Mouse (Mus musculus): ENCODE measurements around the gene Map4k3. TPM values are rescaled to one million over a fixed set of nuclear protein-coding genes. Genes with fewer than 3 reads are reported as not detected.
A peak's percentile ranks its signal among the peaks of the same experiment; 100 is the strongest.

Gene Map4k3
- total and polyA plus RNA-seq, 3 experiments: 12.8 to 24.7 (median 24.4) TPM

DNA sequence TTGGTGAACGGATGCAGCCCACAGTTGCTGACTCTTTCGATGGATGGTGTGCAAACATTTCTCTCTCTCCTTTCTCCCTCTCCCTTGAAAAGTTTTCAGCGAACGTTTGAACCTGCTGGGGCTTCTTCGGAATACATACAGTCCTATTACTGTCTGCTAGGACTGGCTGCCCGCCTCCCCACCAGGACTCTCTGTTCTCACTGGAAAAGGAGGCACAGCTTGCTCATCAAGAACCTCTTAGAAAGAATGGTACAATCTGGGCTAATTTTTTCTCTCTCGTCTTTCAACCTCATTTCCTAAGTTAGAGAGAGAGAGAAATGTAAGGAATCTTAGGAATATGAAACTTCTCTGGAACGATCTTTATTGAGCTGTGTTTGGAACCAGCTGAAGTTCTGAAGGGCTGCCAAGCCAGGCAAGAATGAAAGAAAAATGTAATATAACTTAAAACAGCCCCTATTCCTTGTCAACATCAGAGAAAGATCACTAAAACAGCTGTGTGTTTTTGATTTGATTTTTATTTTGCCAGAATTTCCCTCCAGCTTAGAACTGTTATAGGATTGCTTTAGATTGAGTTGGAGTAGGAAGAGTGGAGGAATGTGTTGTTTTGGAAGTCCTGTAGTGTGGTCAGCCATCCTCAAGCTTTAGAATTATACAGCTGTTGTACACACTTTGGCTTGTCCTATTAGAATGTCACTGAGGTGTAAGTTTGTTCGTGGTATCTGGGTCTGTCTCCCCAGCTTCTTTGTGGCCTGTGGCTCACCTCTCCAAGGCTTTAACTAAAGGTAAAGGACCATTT, 27.0 kb upstream of the Map4k3 start:
- no peak overlapping the region for H3K4me3 ChIP-seq
- H3K27ac ChIP-seq: no peak overlapping the region
- H3K36me3 ChIP-seq (ENCODE audit: control insufficient read depth, insufficient read depth, low read length): no peaks in the 10 kb centered on the region
- TF ChIP-seq CTCF (IDR thresholded peaks at IDR 0.05): no peak
- no peak for TF ChIP-seq EP300 (IDR thresholded peaks at IDR 0.05; ENCODE audit: insufficient read depth, low read depth, low read length)
- no peak for TF ChIP-seq POLR2A (IDR thresholded peaks at IDR 0.05; ENCODE audit: insufficient read depth, low read depth, low read length)
- DNase-seq: no peak
- H3K4me1 ChIP-seq (ENCODE audit: control insufficient read depth, insufficient read depth, low read length): peaks cover 4% of the 10 kb centered on the region; the same call in 1 of the 2 replicates
- H3K27me3 ChIP-seq (ENCODE audit: control insufficient read depth, insufficient read depth, low read length): no peaks in the 10 kb centered on the region
- no peaks in the 10 kb centered on the region for H3K79me2 ChIP-seq (replicated peaks; ENCODE audit: control insufficient read depth, insufficient read depth, low read length)
- no peak overlapping the region for H3K9ac ChIP-seq (ENCODE audit: low read depth, low read length)
- intact Hi-C loops (cut with DNase I): no loop called here
- WGBS: 64% methylated on average over 9 of the region's 9 CpGs

DNA sequence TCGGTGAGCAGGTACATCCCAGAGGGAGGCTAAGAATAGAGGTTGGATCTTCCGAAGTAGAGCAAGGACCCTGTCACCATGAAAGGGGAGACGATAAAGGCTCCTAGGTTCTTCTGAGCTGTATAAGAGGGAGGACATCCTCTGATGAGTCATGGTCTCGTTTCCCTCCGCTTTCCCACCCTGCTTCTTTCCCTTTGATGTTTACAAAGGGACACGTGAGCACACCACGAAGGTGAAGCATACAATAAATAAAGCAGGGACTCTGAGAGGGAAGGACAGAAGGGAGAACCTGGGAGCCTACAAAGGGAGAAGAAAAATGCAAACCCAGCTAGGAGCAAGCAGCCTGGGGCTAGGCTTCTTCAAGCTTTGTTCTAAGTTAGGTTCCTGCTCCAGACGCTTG, 26.3 kb upstream of the Map4k3 start:
- no peaks in the 10 kb centered on the region for H3K79me2 ChIP-seq (replicated peaks; ENCODE audit: control insufficient read depth, insufficient read depth, low read length)
- no peak overlapping the region for H3K4me3 ChIP-seq
- H3K4me1 ChIP-seq (ENCODE audit: control insufficient read depth, insufficient read depth, low read length): peaks cover 4% of the 10 kb centered on the region; the same call in 1 of the 2 replicates
- no peak overlapping the region for H3K9ac ChIP-seq (ENCODE audit: low read depth, low read length)
- no peak overlapping the region for H3K27ac ChIP-seq
- H3K36me3 ChIP-seq (ENCODE audit: control insufficient read depth, insufficient read depth, low read length): no peaks in the 10 kb centered on the region
- H3K27me3 ChIP-seq (ENCODE audit: control insufficient read depth, insufficient read depth, low read length): no peaks in the 10 kb centered on the region
- intact Hi-C loops (cut with DNase I): loop anchor here (5.0 kb wide), 2 partner anchors 33 to 118 kb away; no protein-coding TSS in a partner anchor
- DNase-seq: no peak
- TF ChIP-seq CTCF (IDR thresholded peaks at IDR 0.05): no peak
- no peak for TF ChIP-seq POLR2A (IDR thresholded peaks at IDR 0.05; ENCODE audit: insufficient read depth, low read depth, low read length)
- TF ChIP-seq EP300 (IDR thresholded peaks at IDR 0.05; ENCODE audit: insufficient read depth, low read depth, low read length): no peak
- WGBS: 36% methylated on average over 8 of the region's 8 CpGs

DNA sequence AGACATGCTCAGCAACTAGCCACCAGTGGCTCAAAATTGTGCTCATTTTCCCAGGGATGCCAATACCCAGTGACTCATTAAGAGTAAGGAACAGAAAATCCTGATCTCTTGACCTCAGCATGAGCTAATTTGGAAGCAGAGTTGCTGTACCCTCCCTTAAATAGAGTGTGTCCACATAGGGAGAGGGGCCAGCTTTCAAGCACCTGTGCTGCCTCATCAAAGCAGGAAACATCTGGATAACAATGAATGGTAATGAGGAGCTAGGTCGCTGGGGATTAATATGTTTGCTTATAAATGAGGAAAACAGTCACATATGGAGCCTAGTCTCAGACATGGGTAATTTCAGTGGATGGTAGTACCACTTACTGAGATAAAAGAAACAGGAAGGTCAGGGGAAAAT, 24.2 kb upstream of the Map4k3 start:
- H3K79me2 ChIP-seq (replicated peaks; ENCODE audit: control insufficient read depth, insufficient read depth, low read length): no peaks in the 10 kb centered on the region
- peak in 1 of 2 experiments; percentile 44 for DNase-seq
- 48% methylated on average over 1 of the region's 1 CpGs for WGBS

DNA sequence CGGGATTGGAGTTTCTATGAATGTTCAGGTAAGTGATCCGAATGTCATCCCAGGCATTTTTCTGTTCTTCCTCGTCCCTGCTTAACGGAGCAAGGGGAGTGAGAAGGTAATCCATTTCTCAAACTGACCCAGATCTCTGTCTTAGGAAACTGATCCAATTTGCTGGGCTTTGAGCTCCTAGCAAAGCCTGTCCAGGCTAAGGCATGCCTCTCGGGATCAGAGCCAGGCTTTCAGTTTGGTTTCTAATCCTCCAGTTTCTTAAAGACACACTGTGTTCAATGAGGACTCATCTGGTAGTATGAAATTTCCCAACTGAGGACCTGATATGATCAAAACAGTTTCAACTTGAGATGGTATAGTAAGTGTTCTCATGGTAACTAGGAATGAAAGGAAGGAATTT, 11.1 kb upstream of the Map4k3 start:
- Histone ChIP-seq H3K36me3 (ENCODE audit: control insufficient read depth, insufficient read depth, low read length) (no peaks in the 10 kb centered on the region), H3K4me1 (ENCODE audit: control insufficient read depth, insufficient read depth, low read length) (no peaks in the 10 kb centered on the region), H3K27me3 (ENCODE audit: control insufficient read depth, insufficient read depth, low read length) (no peaks in the 10 kb centered on the region), H3K27ac (no peak overlapping the region), H3K79me2 (replicated peaks; ENCODE audit: control insufficient read depth, insufficient read depth, low read length) (no peaks in the 10 kb centered on the region), H3K9ac (ENCODE audit: low read depth, low read length) (no peak overlapping the region), H3K4me3 (no peak overlapping the region)
- no peak for DNase-seq
- TF ChIP-seq POLR2A (IDR thresholded peaks at IDR 0.05; ENCODE audit: insufficient read depth, low read depth, low read length): no peak
- TF ChIP-seq EP300 (IDR thresholded peaks at IDR 0.05; ENCODE audit: insufficient read depth, low read depth, low read length): no peak
- no peak for TF ChIP-seq CTCF (IDR thresholded peaks at IDR 0.05)
- intact Hi-C loops (cut with DNase I): no loop called here
- 87% methylated on average over 5 of the region's 5 CpGs for WGBS

More for the DNA sequence above, 24.2 kb upstream of the Map4k3 start:
- intact Hi-C loops (cut with DNase I): loop anchor here (1.0 to 5.0 kb wide), 4 partner anchors 35 to 120 kb away; no protein-coding TSS in a partner anchor
- no peak overlapping the region for H3K4me3 ChIP-seq
- no peaks in the 10 kb centered on the region for H3K27me3 ChIP-seq (ENCODE audit: control insufficient read depth, insufficient read depth, low read length)
- H3K4me1 ChIP-seq (ENCODE audit: control insufficient read depth, insufficient read depth, low read length): peaks cover 4% of the 10 kb centered on the region; the same call in 1 of the 2 replicates
- H3K36me3 ChIP-seq (ENCODE audit: control insufficient read depth, insufficient read depth, low read length): no peaks in the 10 kb centered on the region
- TF ChIP-seq EP300 (IDR thresholded peaks at IDR 0.05; ENCODE audit: insufficient read depth, low read depth, low read length) (peak; percentile 65; the same call in 1 of the 2 replicates), POLR2A (IDR thresholded peaks at IDR 0.05; ENCODE audit: insufficient read depth, low read depth, low read length) (no peak), CTCF (IDR thresholded peaks at IDR 0.05) (no peak)
- H3K27ac ChIP-seq: peak overlapping the region; percentile 28; the same call in 1 of the 2 replicates
- no peak overlapping the region for H3K9ac ChIP-seq (ENCODE audit: low read depth, low read length)

DNA sequence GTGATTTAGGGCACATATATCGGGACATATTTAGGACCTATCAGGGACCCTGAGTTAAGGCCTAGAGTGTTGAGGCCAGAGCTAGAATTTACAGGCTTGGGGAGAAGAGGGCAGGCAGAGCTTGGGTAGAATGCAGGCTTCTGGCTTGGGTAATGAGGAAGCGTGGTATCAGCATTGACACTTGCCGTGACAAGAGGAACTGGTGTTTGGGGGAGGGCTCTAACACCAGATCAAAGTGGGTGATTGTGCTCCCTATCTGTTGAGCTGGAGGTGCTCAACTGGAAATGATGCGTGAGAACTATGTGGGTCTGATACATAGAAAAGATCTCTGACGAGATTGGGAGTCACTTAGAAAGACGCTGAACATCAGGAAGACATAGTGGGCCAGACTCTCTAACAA, 6.4 kb upstream of the Map4k3 start:
- no peaks in the 10 kb centered on the region; the same call in 1 of the 2 replicates for H3K4me1 ChIP-seq (ENCODE audit: control insufficient read depth, insufficient read depth, low read length)
- 88% methylated on average over 6 of the region's 6 CpGs for WGBS
- no peak for TF ChIP-seq POLR2A (IDR thresholded peaks at IDR 0.05; ENCODE audit: insufficient read depth, low read depth, low read length)
- TF ChIP-seq EP300 (IDR thresholded peaks at IDR 0.05; ENCODE audit: insufficient read depth, low read depth, low read length): no peak
- no peak for TF ChIP-seq CTCF (IDR thresholded peaks at IDR 0.05)
- no peak overlapping the region for H3K9ac ChIP-seq (ENCODE audit: low read depth, low read length)
- H3K79me2 ChIP-seq (replicated peaks; ENCODE audit: control insufficient read depth, insufficient read depth, low read length): no peaks in the 10 kb centered on the region
- no peak overlapping the region for H3K4me3 ChIP-seq
- no peaks in the 10 kb centered on the region for H3K27me3 ChIP-seq (ENCODE audit: control insufficient read depth, insufficient read depth, low read length)
- intact Hi-C loops (cut with DNase I): no loop called here
- DNase-seq: no peak
- no peak overlapping the region for H3K27ac ChIP-seq
- H3K36me3 ChIP-seq (ENCODE audit: control insufficient read depth, insufficient read depth, low read length): no peaks in the 10 kb centered on the region

All from heart, adult 2 months (tissue).